Mouse (Mus musculus) layer of hippocampus, postnatal 25 days (tissue): ENCODE measurements around the gene Lect2. TPM values are rescaled to one million over a fixed set of nuclear protein-coding genes. Genes with fewer than 3 reads are reported as not detected.

Experiments used
- DNase-seq, 2 experiments: peaks; one replicate each; pipeline ENCODE4 v3.0.0; 2022; ENCODE audit warnings: mixed read lengths in 2 of 2, low spot score in 1 of 2; ENCODE audit errors: extremely low spot score in 1 of 2
- total RNA-seq, 2 experiments: library from RNA; stranded (reverse); gene quantifications; 2 replicates each; pipeline ENCODE4 v1.2.3; 2021

Gene Lect2
- total RNA-seq, 2 experiments from 2014 or later: not detected

GRCm38 (mm10) chr13:56516311-56516710, 32.0 kb downstream of the Lect2 start:
- no peak for DNase-seq

GRCm38 (mm10) chr13:56513595-56513994, 34.7 kb downstream of the Lect2 start:
- DNase-seq: no peak

GRCm38 (mm10) chr13:56509796-56510195, 38.5 kb downstream of the Lect2 start:
- DNase-seq: no peak

- DNase-seq: no peak
Measured at GRCm38 (mm10) chr13:56506871-56507496, 41.3 kb downstream of the Lect2 start.

- no peak for DNase-seq
Measured at GRCm38 (mm10) chr13:56501866-56502420, 46.4 kb downstream of the Lect2 start.

GRCm38 (mm10) chr13:56500636-56501035, 47.7 kb downstream of the Lect2 start:
- DNase-seq: no peak

GRCm38 (mm10) chr13:56500132-56500531, 48.2 kb downstream of the Lect2 start:
- DNase-seq: no peak

GRCm38 (mm10) chr13:56494440-56494839, 53.9 kb downstream of the Lect2 start:
- no peak for DNase-seq

Other genes starting within 250 kb of the Lect2 start
- not detected for gene Gm3045, start 121.9 kb downstream of the Lect2 start, total RNA-seq
- gene Slc25a48, start 110.1 kb downstream of the Lect2 start, total RNA-seq: not detected
- not detected for gene Il9, start 66.3 kb downstream of the Lect2 start, total RNA-seq
- 1 to 10 TPM; 5.4 to 5.6 TPM for gene Fbxl21, start 26.0 kb downstream of the Lect2 start, total RNA-seq
- 1 to 10 TPM; 3.1 to 3.8 TPM for gene Tgfbi, start 61.0 kb upstream of the Lect2 start, total RNA-seq
- gene Smad5, start 154.5 kb upstream of the Lect2 start, total RNA-seq: 10 to 100 TPM; 23.3 to 26.3 TPM
- gene Gm45623, start 205.3 kb upstream of the Lect2 start, total RNA-seq: 1 to 10 TPM in 1 of 2 experiments, under 1 TPM in 1; 0.92 to 1.6 TPM